In the genomic region with DNA sequence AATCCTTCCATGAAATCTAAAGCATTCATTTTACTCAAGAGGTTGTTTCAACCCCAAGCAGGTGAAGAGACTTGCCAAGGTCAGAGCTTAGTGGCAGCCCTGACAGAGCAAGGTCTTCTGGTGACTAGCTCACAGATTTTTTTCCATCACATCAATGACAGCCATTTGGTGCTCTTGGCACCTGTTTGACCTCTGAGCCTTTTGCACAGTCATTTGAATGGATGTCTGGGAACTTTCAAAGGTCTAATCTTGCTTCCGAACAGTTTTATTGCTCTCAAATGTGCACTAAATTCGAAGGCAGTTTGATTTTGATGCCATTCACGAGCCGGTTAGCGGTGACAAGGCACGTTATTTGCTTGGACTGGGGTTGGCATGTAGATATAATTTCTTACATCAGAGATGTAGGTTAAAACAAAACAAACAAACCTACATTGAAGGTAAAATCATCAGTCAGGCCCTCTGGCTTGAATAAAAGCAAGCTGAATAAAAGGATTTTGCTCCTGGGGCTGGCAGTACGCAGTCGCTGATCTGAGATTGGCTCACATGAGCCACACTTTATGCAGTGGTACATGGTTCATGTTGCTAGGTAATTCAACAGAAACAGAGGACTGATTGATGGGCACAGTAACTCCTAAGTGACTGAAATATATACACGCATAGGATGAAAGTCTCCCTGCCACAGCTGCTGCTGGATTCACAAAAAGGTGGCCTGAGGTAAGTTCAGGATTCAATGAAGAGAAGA, we compare ENCODE assay signal across 28 mouse cellular contexts.
DNase-seq lines count a peak whose midpoint lies in the region; ATAC-seq and TF ChIP-seq lines count a peak whose summit lies in the region.
"Had no signal": no experiment of that assay in that cellular context is flagged by ENCODE, and none has a peak within 500 bp of the region (broad histone marks: within the 10 kb centered on the region; RNA-seq: fewer than 3 reads in every experiment).

No protein-coding gene starts in this region.

- H3K9ac ChIP-seq in hindbrain, embryonic 15.5 days, result no peak overlapping the region
- H3K9ac ChIP-seq in midbrain, embryonic 16.5 days (ENCODE audit: low read depth, low read length), result no peak overlapping the region
- no peak overlapping the region for H3K9ac ChIP-seq in midbrain, postnatal 0 days (replicated peaks; ENCODE audit: low read length, poor library complexity, severe bottlenecking)
- no peak overlapping the region for H3K9ac ChIP-seq in intestine, embryonic 16.5 days (ENCODE audit: low read depth, low read length)
- H3K9ac ChIP-seq: heart, embryonic 15.5 days; liver, embryonic 15.5 days; lung, embryonic 14.5 days; midbrain, embryonic 12.5 days; neural tube, embryonic 13.5 days had no signal

- H3K36me3 ChIP-seq in hindbrain, embryonic 15.5 days, result no peaks in the 10 kb centered on the region
- H3K36me3 ChIP-seq in hindbrain, embryonic 10.5 days, result no peaks in the 10 kb centered on the region
- no peaks in the 10 kb centered on the region for H3K36me3 ChIP-seq in midbrain, embryonic 16.5 days (ENCODE audit: control insufficient read depth, insufficient read depth, low read length)
- H3K36me3 ChIP-seq in midbrain, embryonic 10.5 days, result no peaks in the 10 kb centered on the region
- H3K36me3 ChIP-seq in midbrain, postnatal 0 days (ENCODE audit: insufficient read depth, low read length), result no peaks in the 10 kb centered on the region
- no peaks in the 10 kb centered on the region for H3K36me3 ChIP-seq in intestine, embryonic 16.5 days (ENCODE audit: control insufficient read depth, insufficient read depth, low read length)
- H3K36me3 ChIP-seq: G1E; heart, embryonic 15.5 days; liver, embryonic 15.5 days; midbrain, embryonic 12.5 days; neural tube, embryonic 13.5 days had no signal

- TF ChIP-seq CTCF in midbrain, postnatal 0 days (IDR thresholded peaks at IDR 0.05), result no peak

- no peaks in the 10 kb centered on the region for H3K4me1 ChIP-seq in hindbrain, embryonic 15.5 days (replicated peaks)
- H3K4me1 ChIP-seq in hindbrain, embryonic 10.5 days (replicated peaks), result no peaks in the 10 kb centered on the region
- no peaks in the 10 kb centered on the region for H3K4me1 ChIP-seq in midbrain, embryonic 16.5 days (ENCODE audit: control insufficient read depth, insufficient read depth, low read length)
- H3K4me1 ChIP-seq in midbrain, embryonic 10.5 days, result no peaks in the 10 kb centered on the region
- H3K4me1 ChIP-seq in midbrain, postnatal 0 days (ENCODE audit: insufficient read depth, low read length), result no peaks in the 10 kb centered on the region
- H3K4me1 ChIP-seq in intestine, embryonic 16.5 days (ENCODE audit: control insufficient read depth, insufficient read depth, low read length), result no peaks in the 10 kb centered on the region
- H3K4me1 ChIP-seq: heart, embryonic 10.5 days; heart, embryonic 15.5 days; liver, embryonic 15.5 days; midbrain, embryonic 12.5 days had no signal

- no peak overlapping the region for H3K4me3 ChIP-seq in hindbrain, embryonic 15.5 days
- H3K4me3 ChIP-seq in hindbrain, embryonic 10.5 days, result no peak overlapping the region
- no peak overlapping the region for H3K4me3 ChIP-seq in midbrain, embryonic 16.5 days (ENCODE audit: low read depth, low read length)
- no peak overlapping the region for H3K4me3 ChIP-seq in midbrain, embryonic 10.5 days
- H3K4me3 ChIP-seq in midbrain, postnatal 0 days (ENCODE audit: low read depth, low read length), result no peak overlapping the region
- H3K4me3 ChIP-seq in intestine, embryonic 16.5 days (ENCODE audit: low read length), result no peak overlapping the region
- H3K4me3 ChIP-seq: erythroblast, embryonic 14.5 days; heart, embryonic 10.5 days; heart, embryonic 15.5 days; liver, embryonic 15.5 days; midbrain, embryonic 12.5 days; myocyte; neural tube, embryonic 13.5 days had no signal

- H3K27ac ChIP-seq in hindbrain, embryonic 15.5 days (replicated peaks), result no peak overlapping the region
- H3K27ac ChIP-seq in hindbrain, embryonic 10.5 days, result no peak overlapping the region
- no peak overlapping the region for H3K27ac ChIP-seq in midbrain, embryonic 16.5 days (ENCODE audit: low read length)
- no peak overlapping the region for H3K27ac ChIP-seq in midbrain, embryonic 10.5 days (replicated peaks)
- no peak overlapping the region for H3K27ac ChIP-seq in midbrain, postnatal 0 days (ENCODE audit: low read depth, low read length)
- no peak overlapping the region for H3K27ac ChIP-seq in intestine, embryonic 16.5 days (ENCODE audit: low read length)
- H3K27ac ChIP-seq: heart, embryonic 10.5 days; heart, embryonic 15.5 days; liver, embryonic 15.5 days; midbrain, embryonic 12.5 days; neural tube, embryonic 13.5 days had no signal

- WGBS in hindbrain, embryonic 15.5 days, result 71% methylated on average over 9 of the region's 9 CpGs
- WGBS in hindbrain, embryonic 10.5 days, result 95% methylated on average over 9 of the region's 9 CpGs
- WGBS in midbrain, embryonic 16.5 days, result 76% methylated on average over 9 of the region's 9 CpGs
- 93% methylated on average over 9 of the region's 9 CpGs for WGBS in midbrain, embryonic 10.5 days
- 71% methylated on average over 9 of the region's 9 CpGs for WGBS in midbrain, postnatal 0 days
- WGBS in intestine, embryonic 16.5 days, result 45% methylated on average over 9 of the region's 9 CpGs

- ATAC-seq in hindbrain, embryonic 15.5 days (ENCODE audit: low FRiP score, low read depth), result peak; percentile 74; the same call in 1 of the 2 replicates
- ATAC-seq in midbrain, embryonic 16.5 days, result 0 out of 2 replicates have a peak, but pooled peaks have one; percentile 62
- ATAC-seq in midbrain, postnatal 0 days (ENCODE audit: low FRiP score), result no peak
- ATAC-seq in intestine, embryonic 16.5 days, result no peak

- peak; percentile 8 for DNase-seq in embryo, embryonic 11 days
- no peak for DNase-seq in embryo, embryonic 10 days (ENCODE audit: low spot score)
- DNase-seq in hindbrain, embryonic 10.5 days (ENCODE audit: low spot score), result no peak
- no peak for DNase-seq in midbrain, embryonic 10.5 days (ENCODE audit: low spot score)
- peak; percentile 15 for DNase-seq in midbrain, postnatal 0 days (ENCODE audit: low spot score)
- DNase-seq: adrenal gland, adult 8-10 months; cerebellum, adult 9-11 months; gastrocnemius, postnatal 25 days; heart, adult 11 months; kidney, adult 11 months; kidney, postnatal 14 days; layer of hippocampus, adult 9-11 months; liver; lung, embryonic 14.5 days; lung, postnatal 14 days; retina, postnatal 1 day; right cerebral cortex, postnatal 14 days had no signal

- H3K27me3 ChIP-seq in hindbrain, embryonic 15.5 days, result no peaks in the 10 kb centered on the region
- no peaks in the 10 kb centered on the region for H3K27me3 ChIP-seq in hindbrain, embryonic 10.5 days (ENCODE audit: insufficient read depth, poor library complexity, severe bottlenecking)
- no peaks in the 10 kb centered on the region for H3K27me3 ChIP-seq in midbrain, embryonic 16.5 days (ENCODE audit: control insufficient read depth, insufficient read depth, low read depth, low read length)
- H3K27me3 ChIP-seq in midbrain, embryonic 10.5 days (ENCODE audit: low read depth, poor library complexity, severe bottlenecking), result no peaks in the 10 kb centered on the region
- H3K27me3 ChIP-seq in midbrain, postnatal 0 days (ENCODE audit: insufficient read depth, low read length), result no peaks in the 10 kb centered on the region
- no peaks in the 10 kb centered on the region for H3K27me3 ChIP-seq in intestine, embryonic 16.5 days (replicated peaks; ENCODE audit: control insufficient read depth, insufficient read depth, low read length)
- H3K27me3 ChIP-seq: heart, embryonic 15.5 days; liver, embryonic 15.5 days; midbrain, embryonic 12.5 days; neural tube, embryonic 13.5 days had no signal

- H3K9me3 ChIP-seq in hindbrain, embryonic 15.5 days, result no peaks in the 10 kb centered on the region
- no peaks in the 10 kb centered on the region for H3K9me3 ChIP-seq in hindbrain, embryonic 10.5 days
- H3K9me3 ChIP-seq in midbrain, embryonic 16.5 days (replicated peaks; ENCODE audit: control insufficient read depth, low read length, poor library complexity, severe bottlenecking), result no peaks in the 10 kb centered on the region
- no peaks in the 10 kb centered on the region for H3K9me3 ChIP-seq in midbrain, embryonic 10.5 days (replicated peaks)
- H3K9me3 ChIP-seq in midbrain, postnatal 0 days (ENCODE audit: low read length), result no peaks in the 10 kb centered on the region
- H3K9me3 ChIP-seq in intestine, embryonic 16.5 days (ENCODE audit: control insufficient read depth, low read length), result no peaks in the 10 kb centered on the region
- H3K9me3 ChIP-seq: G1E; heart, embryonic 10.5 days; heart, embryonic 15.5 days; liver, embryonic 15.5 days; midbrain, embryonic 12.5 days; neural tube, embryonic 13.5 days had no signal

- no peak overlapping the region for H3K4me2 ChIP-seq in hindbrain, embryonic 15.5 days
- H3K4me2 ChIP-seq in midbrain, embryonic 16.5 days (ENCODE audit: low read length), result no peak overlapping the region
- no peak overlapping the region for H3K4me2 ChIP-seq in midbrain, postnatal 0 days (ENCODE audit: low read depth, low read length, poor library complexity, severe bottlenecking)
- H3K4me2 ChIP-seq in intestine, embryonic 16.5 days (ENCODE audit: low read depth, low read length), result no peak overlapping the region
- H3K4me2 ChIP-seq: heart, embryonic 15.5 days; liver, embryonic 15.5 days; lung, embryonic 14.5 days; midbrain, embryonic 12.5 days; neural tube, embryonic 13.5 days had no signal

Comparison
In these comparisons a context has a peak if more than half of its experiments do, and no peak if none do; other contexts are left out.
1. DNase-seq: peak in embryo, embryonic 11 days (single experiment) and midbrain, postnatal 0 days (single experiment); none in embryo, embryonic 10 days (single experiment), hindbrain, embryonic 10.5 days (single experiment) and midbrain, embryonic 10.5 days (single experiment).
2. ATAC-seq: peak in hindbrain, embryonic 15.5 days (single experiment) and midbrain, embryonic 16.5 days (single experiment); none in midbrain, postnatal 0 days (single experiment) and intestine, embryonic 16.5 days (single experiment).